Mouse (Mus musculus) ES-E14 (cell line): ENCODE results near the gene Trp63.

Experiments
- CHD2 ChIP-seq: IDR thresholded peaks from 2 replicates; pipeline ENCODE4 v1.6.1; 2014; ENCODE audit warnings: mild to moderate bottlenecking, low read depth, low read length, inconsistent platforms
- MAFK ChIP-seq: IDR thresholded peaks from 2 replicates; pipeline ENCODE4 v1.6.1; 2014; ENCODE audit warnings: mild to moderate bottlenecking, low read depth, low read length, inconsistent platforms; ENCODE audit not compliant: insufficient read depth
- ZNF384 ChIP-seq: IDR thresholded peaks from 2 replicates; pipeline ENCODE4 v1.6.1; 2012; ENCODE audit warnings: low read depth, low read length, inconsistent platforms

DNA sequence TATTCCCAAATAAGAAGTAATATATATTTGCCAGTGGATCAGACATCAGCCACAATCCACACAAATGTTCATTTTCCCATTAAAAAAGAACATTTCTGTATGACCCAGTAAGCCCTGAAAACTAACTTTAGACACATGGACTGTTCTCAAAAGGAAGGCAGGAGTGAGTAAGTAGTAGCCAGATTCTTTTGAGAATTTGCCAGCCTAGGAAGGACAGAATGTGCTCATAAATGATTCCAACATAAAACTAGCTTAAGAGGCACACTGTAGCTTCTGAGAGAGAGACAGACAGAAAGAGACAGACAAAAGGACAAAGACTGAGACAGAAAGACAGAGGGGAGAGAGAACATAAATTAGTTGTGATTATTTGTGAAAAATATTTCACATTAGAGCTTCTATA, 123.6 kb downstream of the Trp63 start:
- no peak for TF ChIP-seq CHD2
- TF ChIP-seq ZNF384, result no peak
- no peak for TF ChIP-seq MAFK
